Mouse (Mus musculus) hindbrain, embryonic 12.5 days (tissue): ENCODE results near the gene Rexo1. TPM values are rescaled to one million over a fixed set of nuclear protein-coding genes. Genes with fewer than 3 reads are reported as not detected.
A peak's percentile ranks its signal among the peaks of the same experiment; 100 is the strongest.

Source experiments
- ATAC-seq: fragments of 200-750 bp; cut with Nextera tagmentation; 2 replicates; pipeline ENCODE4 v1.8.0; 2017; ENCODE audit warnings: moderate TSS enrichment; ENCODE audit not compliant: low FRiP score
- H3K27ac ChIP-seq: fragments of 300-500 bp; sonication (generic); 2 replicates; pipeline ENCODE4 v1.5.1; 2016; ENCODE audit warnings: mild to moderate bottlenecking
- H3K27me3 ChIP-seq: fragments of 300-500 bp; sonication (generic); 2 replicates; pipeline ENCODE4 v1.6.1; 2016; ENCODE audit warnings: mild to moderate bottlenecking
- H3K36me3 ChIP-seq: fragments of 300-500 bp; sonication (generic); 2 replicates; pipeline ENCODE4 v1.6.1; 2016; ENCODE audit warnings: mild to moderate bottlenecking
- H3K4me1 ChIP-seq: fragments of 300-500 bp; sonication (generic); 2 replicates; pipeline ENCODE4 v1.6.1; 2016
- H3K4me2 ChIP-seq: fragments of 300-500 bp; sonication (generic); replicated peaks from 2 replicates; pipeline ENCODE4 v1.6.1; 2016; ENCODE audit warnings: mild to moderate bottlenecking
- H3K4me3 ChIP-seq: fragments of 300-500 bp; sonication (generic); 2 replicates; pipeline ENCODE4 v1.5.1; 2016; ENCODE audit warnings: mild to moderate bottlenecking
- H3K9ac ChIP-seq: fragments of 300-500 bp; sonication (generic); 2 replicates; pipeline ENCODE4 v1.6.1; 2016; ENCODE audit warnings: mild to moderate bottlenecking, moderate library complexity
- H3K9me3 ChIP-seq: fragments of 300-500 bp; sonication (generic); replicated peaks from 2 replicates; pipeline ENCODE4 v1.6.1; 2016; ENCODE audit warnings: mild to moderate bottlenecking
- WGBS: fragments of 180-500 bp; shearing (Covaris S2); methylation state at CpG from one replicate; pipeline ENCODE4 v1.1.7; 2016; 5-methylcytosine and 5-hydroxymethylcytosine counted together
- polyA plus RNA-seq: library from polyadenylated mRNA; unstranded; fragments of >200 nt; fragmentation: Nextera tagmentation; extraction: Ambion mirVana; gene quantifications from 2 replicates; pipeline ENCODE4 v1.2.1, GENCODE M21; 2016

Gene Rexo1
- polyA plus RNA-seq, 1 experiment from 2014 or later = 33.1 TPM

DNA sequence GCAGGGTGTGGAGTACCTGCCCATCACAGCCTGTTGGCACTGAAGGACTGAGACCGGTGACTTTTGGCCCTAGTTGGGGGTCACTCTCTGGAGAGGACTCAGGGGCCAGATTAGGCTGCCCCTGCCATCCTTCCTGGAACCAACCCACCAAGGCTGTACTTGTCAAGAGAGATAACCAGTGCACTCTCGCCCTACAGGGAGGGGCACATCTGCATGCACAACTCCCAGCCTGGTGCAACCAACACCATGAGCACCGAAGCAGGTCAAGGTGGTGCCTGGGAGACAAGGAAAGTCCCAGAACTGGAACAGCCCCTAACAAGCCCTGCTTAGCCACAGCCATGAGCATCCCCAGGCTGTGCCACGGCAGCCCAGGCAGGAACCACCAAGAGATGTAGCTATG lies 14.4 kb downstream of the Rexo1 start:
- WGBS = 92% methylated on average over 4 of the region's 4 CpGs
- H3K4me3 ChIP-seq = no peak overlapping the region
- H3K36me3 ChIP-seq = peaks cover 86% of the 10 kb centered on the region
- no peak for ATAC-seq
- no peak overlapping the region for H3K27ac ChIP-seq
- peaks cover 6% of the 10 kb centered on the region for H3K4me1 ChIP-seq
- H3K9me3 ChIP-seq = no peaks in the 10 kb centered on the region
- no peak overlapping the region for H3K9ac ChIP-seq
- no peak overlapping the region for H3K4me2 ChIP-seq
- H3K27me3 ChIP-seq = no peaks in the 10 kb centered on the region

DNA sequence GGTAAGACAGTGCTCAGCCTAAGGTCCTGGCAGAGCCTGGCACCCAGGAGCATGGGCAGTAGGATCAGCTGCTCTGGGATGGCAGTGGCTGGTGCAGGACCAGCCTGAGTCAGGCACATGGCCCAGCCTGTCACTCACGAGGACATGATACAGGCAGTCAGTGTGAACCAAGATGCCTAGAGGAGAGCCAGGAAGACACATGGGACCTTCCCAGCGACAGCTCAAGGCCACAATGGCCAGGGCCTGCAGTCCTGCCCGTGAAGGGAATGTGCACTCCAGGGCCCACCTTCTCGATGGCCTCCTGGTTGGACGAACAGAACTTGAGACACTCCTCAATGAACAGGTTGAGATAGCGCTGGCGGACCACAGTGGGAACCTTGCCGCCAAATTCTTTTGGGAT lies 15.8 kb downstream of the Rexo1 start:
- no peaks in the 10 kb centered on the region for H3K9me3 ChIP-seq
- H3K27me3 ChIP-seq = no peaks in the 10 kb centered on the region
- H3K4me3 ChIP-seq = no peak overlapping the region
- no peak overlapping the region for H3K27ac ChIP-seq
- peaks cover 6% of the 10 kb centered on the region for H3K4me1 ChIP-seq
- H3K36me3 ChIP-seq = peaks cover 91% of the 10 kb centered on the region
- ATAC-seq = no peak
- 94% methylated on average over 8 of the region's 8 CpGs for WGBS
- no peak overlapping the region for H3K4me2 ChIP-seq
- H3K9ac ChIP-seq = no peak overlapping the region

- no peak overlapping the region for H3K4me2 ChIP-seq
- H3K36me3 ChIP-seq = peaks cover 74% of the 10 kb centered on the region
- no peaks in the 10 kb centered on the region for H3K9me3 ChIP-seq
- H3K4me1 ChIP-seq = peaks cover 8% of the 10 kb centered on the region
- WGBS = 96% methylated on average over 14 of the region's 14 CpGs
- peaks cover 6% of the 10 kb centered on the region for H3K27me3 ChIP-seq
- no peak overlapping the region for H3K9ac ChIP-seq
- H3K4me3 ChIP-seq = no peak overlapping the region
- no peak for ATAC-seq
- no peak overlapping the region for H3K27ac ChIP-seq
Observed at GRCm38 (mm10) chr10:80543873-80544272, 17.5 kb downstream of the Rexo1 start.

DNA sequence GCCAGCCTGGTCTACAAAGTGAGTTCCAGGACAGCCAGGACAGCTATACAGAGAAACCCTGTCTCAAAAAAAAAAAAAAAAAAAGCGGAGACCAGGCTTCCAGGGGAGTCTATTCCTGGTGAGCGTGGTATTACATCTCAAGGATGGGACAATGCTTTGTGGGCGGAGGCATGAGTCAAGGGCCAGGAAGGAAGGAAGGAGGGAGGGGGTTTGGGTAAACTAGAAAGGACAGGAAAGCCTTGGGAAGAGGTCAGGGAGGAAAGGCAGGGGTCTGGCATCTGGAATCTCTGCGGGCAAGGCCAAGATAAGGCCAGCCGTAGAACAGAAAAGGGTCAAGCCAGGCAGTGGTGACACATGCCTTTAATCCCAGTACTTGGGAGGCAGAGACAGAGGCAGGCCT lies 21.9 kb downstream of the Rexo1 start:
- H3K4me3 ChIP-seq = no peak overlapping the region
- H3K27me3 ChIP-seq = peaks cover 47% of the 10 kb centered on the region
- H3K36me3 ChIP-seq = peaks cover 33% of the 10 kb centered on the region
- no peaks in the 10 kb centered on the region for H3K9me3 ChIP-seq
- ATAC-seq = no peak
- no peak overlapping the region for H3K27ac ChIP-seq
- H3K4me2 ChIP-seq = no peak overlapping the region
- no peak overlapping the region for H3K9ac ChIP-seq
- peaks cover 5% of the 10 kb centered on the region; the same call in 1 of the 2 replicates for H3K4me1 ChIP-seq
- WGBS = 58% methylated on average over 5 of the region's 5 CpGs

- H3K36me3 ChIP-seq = peaks cover 26% of the 10 kb centered on the region
- peak; percentile 61 for ATAC-seq
- H3K9me3 ChIP-seq = no peaks in the 10 kb centered on the region
- no peak within 1 kb of the TSS for H3K27ac ChIP-seq
- H3K4me3 ChIP-seq = peak within 1 kb of the TSS; percentile 15
- H3K27me3 ChIP-seq = peaks cover 47% of the 10 kb centered on the region
- no peak within 1 kb of the TSS for H3K9ac ChIP-seq
- peaks cover 5% of the 10 kb centered on the region; the same call in 1 of the 2 replicates for H3K4me1 ChIP-seq
- H3K4me2 ChIP-seq = peak within 1 kb of the TSS; percentile 39
- 3% methylated on average over 30 of the region's 30 CpGs for WGBS
Observed at GRCm38 (mm10) chr10:80538710-80539394, 22.5 kb downstream of the Rexo1 start, which contains the start of gene Atp8b3. TSS of gene Atp8b3 (minus strand) at chr10:80539124.

DNA sequence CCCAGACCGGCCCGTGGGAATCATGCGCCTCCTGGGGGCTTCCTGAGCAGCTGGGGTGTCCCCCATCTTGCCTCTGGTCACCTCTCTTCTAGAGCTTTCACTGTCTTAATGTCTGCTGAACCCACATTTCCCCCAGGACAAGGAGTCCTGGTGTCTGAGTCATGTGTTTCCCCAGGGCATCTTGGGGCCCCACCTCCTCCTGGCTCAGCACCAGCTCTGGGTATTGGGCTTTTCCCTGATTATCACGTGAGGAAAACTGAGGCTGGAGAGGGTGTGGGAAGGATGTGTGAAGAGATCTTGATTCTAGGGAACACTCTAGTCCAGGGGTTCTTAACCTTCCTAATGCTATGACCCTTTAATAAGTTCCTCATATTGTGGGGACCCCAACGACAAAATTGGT lies 23.2 kb downstream of the Rexo1 start:
- Histone ChIP-seq H3K4me3 (no peak overlapping the region), H3K36me3 (peaks cover 19% of the 10 kb centered on the region), H3K27ac (no peak overlapping the region), H3K4me2 (no peak overlapping the region), H3K9me3 (no peaks in the 10 kb centered on the region), H3K9ac (no peak overlapping the region), H3K27me3 (peaks cover 47% of the 10 kb centered on the region), H3K4me1 (peaks cover 5% of the 10 kb centered on the region; the same call in 1 of the 2 replicates)
- 50% methylated on average over 5 of the region's 5 CpGs for WGBS
- no peak for ATAC-seq

- Histone ChIP-seq H3K9ac (no peak overlapping the region), H3K27ac (no peak overlapping the region), H3K4me3 (no peak overlapping the region), H3K4me2 (peak overlapping the region; percentile 29; the same call in 1 of the 2 replicates), H3K36me3 (no peaks in the 10 kb centered on the region), H3K4me1 (peaks cover 5% of the 10 kb centered on the region; the same call in 1 of the 2 replicates), H3K27me3 (peaks cover 47% of the 10 kb centered on the region), H3K9me3 (no peaks in the 10 kb centered on the region)
- ATAC-seq = no peak
- WGBS = 10% methylated on average over 13 of the region's 13 CpGs
Observed at GRCm38 (mm10) chr10:80535711-80536110, 25.6 kb downstream of the Rexo1 start.

- H3K4me2 ChIP-seq = peak overlapping the region; percentile 29
- H3K36me3 ChIP-seq = no peaks in the 10 kb centered on the region
- no peaks in the 10 kb centered on the region for H3K9me3 ChIP-seq
- peaks cover 45% of the 10 kb centered on the region for H3K27me3 ChIP-seq
- H3K27ac ChIP-seq = no peak overlapping the region
- H3K4me3 ChIP-seq = no peak overlapping the region
- H3K9ac ChIP-seq = no peak overlapping the region
- ATAC-seq = no peak
- H3K4me1 ChIP-seq = peaks cover 5% of the 10 kb centered on the region; the same call in 1 of the 2 replicates
- 16% methylated on average over 14 of the region's 14 CpGs for WGBS
Observed at GRCm38 (mm10) chr10:80535071-80535470, 26.3 kb downstream of the Rexo1 start.

- WGBS = 9% methylated on average over 7 of the region's 7 CpGs
- 0 out of 2 replicates have a peak, but pooled peaks have one; percentile 30 for ATAC-seq
Observed at GRCm38 (mm10) chr10:80533704-80534103, 27.7 kb downstream of the Rexo1 start.

DNA sequence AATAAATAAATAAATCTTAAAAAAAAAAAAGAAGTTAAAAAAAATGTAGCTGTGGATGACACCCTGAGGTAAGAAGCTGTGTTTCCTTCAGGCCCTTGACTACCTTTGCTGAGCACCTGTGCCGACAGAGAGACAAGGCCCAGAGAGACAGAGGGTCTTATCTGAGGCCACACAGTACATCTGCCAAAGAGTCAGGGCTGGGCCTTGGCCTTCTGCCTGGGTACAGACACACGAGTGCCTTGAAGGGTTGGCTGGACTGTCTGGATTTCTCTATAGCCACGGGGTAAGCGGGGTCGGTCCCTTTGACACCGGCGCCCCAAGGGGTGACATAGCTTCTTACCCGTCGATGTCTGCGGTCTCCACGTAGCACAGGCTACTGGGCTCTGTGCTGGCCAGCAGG lies 28.6 kb downstream of the Rexo1 start:
- ATAC-seq = no peak
- peaks cover 34% of the 10 kb centered on the region for H3K27me3 ChIP-seq
- no peak overlapping the region for H3K27ac ChIP-seq
- H3K4me3 ChIP-seq = no peak overlapping the region
- H3K36me3 ChIP-seq = no peaks in the 10 kb centered on the region
- 84% methylated on average over 11 of the region's 11 CpGs for WGBS
- H3K4me2 ChIP-seq = no peak overlapping the region
- H3K9ac ChIP-seq = no peak overlapping the region
- H3K9me3 ChIP-seq = no peaks in the 10 kb centered on the region
- no peaks in the 10 kb centered on the region for H3K4me1 ChIP-seq

More at GRCm38 (mm10) chr10:80533704-80534103, 27.7 kb downstream of the Rexo1 start:
- Histone ChIP-seq H3K27ac (no peak overlapping the region), H3K4me1 (peaks cover under 1% of the 10 kb centered on the region; the same call in 1 of the 2 replicates), H3K36me3 (no peaks in the 10 kb centered on the region), H3K9me3 (no peaks in the 10 kb centered on the region), H3K4me3 (no peak overlapping the region), H3K27me3 (peaks cover 42% of the 10 kb centered on the region), H3K4me2 (no peak overlapping the region), H3K9ac (no peak overlapping the region)

GRCm38 (mm10) chr10:80526172-80526571 lies 35.2 kb downstream of the Rexo1 start:
- ATAC-seq = peak; percentile 83
- Histone ChIP-seq H3K27ac (no peak overlapping the region), H3K4me2 (peak overlapping the region; percentile 43), H3K27me3 (peaks cover 3% of the 10 kb centered on the region), H3K9me3 (peaks cover 4% of the 10 kb centered on the region; the same call in 1 of the 2 replicates), H3K36me3 (no peaks in the 10 kb centered on the region), H3K4me1 (peaks cover 4% of the 10 kb centered on the region; the same call in 1 of the 2 replicates), H3K9ac (0 out of 2 replicates have a peak overlapping the region, but pooled peaks have one; percentile 28), H3K4me3 (peak overlapping the region; percentile 17; the same call in 1 of the 2 replicates)
- WGBS = 23% methylated on average over 9 of the region's 9 CpGs

GRCm38 (mm10) chr10:80523299-80523698 lies 38.1 kb downstream of the Rexo1 start:
- H3K4me3 ChIP-seq = no peak overlapping the region
- no peak overlapping the region for H3K4me2 ChIP-seq
- H3K27me3 ChIP-seq = no peaks in the 10 kb centered on the region; the same call in 1 of the 2 replicates
- no peak overlapping the region for H3K27ac ChIP-seq
- no peaks in the 10 kb centered on the region; the same call in 1 of the 2 replicates for H3K36me3 ChIP-seq
- WGBS = 94% methylated on average over 7 of the region's 7 CpGs
- H3K9ac ChIP-seq = no peak overlapping the region
- no peak for ATAC-seq
- H3K9me3 ChIP-seq = peaks cover 4% of the 10 kb centered on the region; the same call in 1 of the 2 replicates
- peaks cover 4% of the 10 kb centered on the region; the same call in 1 of the 2 replicates for H3K4me1 ChIP-seq
